Mouse (Mus musculus) bone marrow macrophage, adult 2 months (primary cell): ENCODE measurements at regions not wholly inside any gene's neighbourhood (a gene's known extent, or its start where the extent isn't known, plus 50 kb on each side); places are given as distances from the start of the nearest gene placed in this dataset.

Experiments
- H3K27ac ChIP-seq: 2 replicates; pipeline ENCODE4 v1.5.1; 2012; ENCODE audit warnings: low read depth, low read length; ENCODE audit not compliant: insufficient read depth
- H3K4me1 ChIP-seq: 2 replicates; pipeline ENCODE4 v1.6.1; 2012; ENCODE audit warnings: low read length; ENCODE audit not compliant: control insufficient read depth, insufficient read depth
- H3K4me3 ChIP-seq: 2 replicates; pipeline ENCODE4 v1.5.1; 2012; ENCODE audit warnings: mild to moderate bottlenecking, low read length, moderate library complexity; ENCODE audit not compliant: insufficient read depth
- CTCF ChIP-seq: IDR thresholded peaks from 2 replicates; pipeline ENCODE4 v1.5.1; 2012; ENCODE audit warnings: low read depth, mild to moderate bottlenecking, low read length, moderate library complexity
- POLR2A ChIP-seq: IDR thresholded peaks from 2 replicates; pipeline ENCODE4 v1.6.1; 2012; ENCODE audit warnings: mild to moderate bottlenecking, low read depth, low read length, borderline replicate concordance

DNA sequence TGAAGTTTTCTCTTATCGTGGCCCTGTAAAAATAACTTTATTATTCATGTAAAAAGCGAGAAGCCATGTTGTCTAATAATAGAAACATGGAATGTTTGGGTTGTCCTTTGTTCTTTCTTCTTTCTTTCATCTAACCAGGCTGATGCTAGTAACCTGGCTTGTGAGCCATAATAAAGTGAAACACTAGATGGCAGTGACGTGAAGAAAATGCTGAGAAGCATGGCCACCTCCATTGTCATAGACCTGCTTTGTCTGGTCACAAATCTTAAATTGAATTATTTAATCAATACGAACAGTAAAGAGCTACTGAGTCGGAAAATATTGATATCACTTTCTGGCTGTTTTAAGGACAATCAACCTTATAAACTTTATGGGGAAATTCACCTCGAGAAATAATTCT, 338.0 kb upstream of the Sphkap start:
- no peak overlapping the region for H3K4me3 ChIP-seq
- H3K4me1 ChIP-seq: peaks cover 8% of the 10 kb centered on the region; the same call in 1 of the 2 replicates
- H3K27ac ChIP-seq: no peak overlapping the region
- TF ChIP-seq CTCF (no peak), POLR2A (no peak)

GRCm38 (mm10) chr1:83736428-83737117, 328.6 kb upstream of the Sphkap start:
- TF ChIP-seq POLR2A (no peak), CTCF (no peak)
- H3K27ac ChIP-seq: no peak overlapping the region
- H3K4me3 ChIP-seq: no peak overlapping the region
- no peaks in the 10 kb centered on the region for H3K4me1 ChIP-seq

DNA sequence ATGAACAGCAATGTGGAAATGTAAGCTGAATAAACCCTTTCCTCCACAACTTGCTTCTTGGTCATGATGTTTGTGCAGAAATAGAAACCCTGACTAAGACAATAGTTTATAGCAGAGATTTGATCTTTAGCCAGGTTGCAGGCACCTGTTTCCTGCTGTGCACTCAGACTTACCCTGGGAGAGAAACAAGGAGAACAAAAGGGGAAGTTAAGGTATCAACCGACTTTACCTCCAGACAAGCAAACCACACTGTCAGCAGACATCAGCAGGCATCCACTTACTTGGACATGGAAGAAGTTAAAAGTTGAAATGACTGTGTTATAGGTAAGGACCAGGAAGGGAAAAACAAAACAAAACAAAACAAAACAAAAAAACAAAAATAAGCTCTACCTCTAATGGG, 323.7 kb upstream of the Sphkap start:
- no peak for TF ChIP-seq POLR2A
- no peak for TF ChIP-seq CTCF
- H3K4me3 ChIP-seq: no peak overlapping the region
- H3K27ac ChIP-seq: no peak overlapping the region
- H3K4me1 ChIP-seq: no peaks in the 10 kb centered on the region

- no peaks in the 10 kb centered on the region for H3K4me1 ChIP-seq
- H3K4me3 ChIP-seq: no peak overlapping the region
- TF ChIP-seq POLR2A (no peak), CTCF (no peak)
- H3K27ac ChIP-seq: no peak overlapping the region
These were observed 320.8 kb upstream of the Sphkap start for GRCm38 (mm10) chr1:83728810-83729209.

DNA sequence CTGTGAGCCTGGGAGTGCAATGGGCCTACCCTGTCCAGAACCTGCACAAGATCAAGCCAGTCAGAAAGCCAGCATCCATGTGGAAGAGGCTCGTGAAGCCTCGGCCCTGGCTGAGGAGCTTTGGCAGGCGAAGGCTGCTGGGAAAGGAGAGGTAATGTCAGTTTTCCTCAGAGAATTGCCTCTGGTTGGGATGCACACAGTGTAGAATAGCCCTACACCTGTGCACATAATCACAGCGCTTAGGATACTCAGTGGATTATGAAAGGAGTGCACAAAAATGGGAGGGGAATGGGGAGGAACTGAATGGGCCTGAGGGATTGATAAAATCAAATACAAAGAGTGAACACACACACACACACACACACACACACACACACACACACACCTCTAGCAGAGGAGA, 319.9 kb upstream of the Sphkap start:
- H3K4me1 ChIP-seq: no peaks in the 10 kb centered on the region
- no peak overlapping the region for H3K4me3 ChIP-seq
- no peak overlapping the region for H3K27ac ChIP-seq
- TF ChIP-seq POLR2A (no peak), CTCF (no peak)

GRCm38 (mm10) chr1:83727215-83727614, 319.2 kb upstream of the Sphkap start:
- Histone ChIP-seq H3K4me3 (no peak overlapping the region), H3K4me1 (no peaks in the 10 kb centered on the region)
- TF ChIP-seq POLR2A (no peak), CTCF (peak; percentile 41; the same call in 1 of the 2 replicates)

GRCm38 (mm10) chr1:83723096-83723495, 315.1 kb upstream of the Sphkap start:
- TF ChIP-seq POLR2A (no peak), CTCF (no peak)
- Histone ChIP-seq H3K27ac (no peak overlapping the region), H3K4me1 (no peaks in the 10 kb centered on the region), H3K4me3 (no peak overlapping the region)

More at GRCm38 (mm10) chr1:83727215-83727614, 319.2 kb upstream of the Sphkap start:
- no peak overlapping the region for H3K27ac ChIP-seq

DNA sequence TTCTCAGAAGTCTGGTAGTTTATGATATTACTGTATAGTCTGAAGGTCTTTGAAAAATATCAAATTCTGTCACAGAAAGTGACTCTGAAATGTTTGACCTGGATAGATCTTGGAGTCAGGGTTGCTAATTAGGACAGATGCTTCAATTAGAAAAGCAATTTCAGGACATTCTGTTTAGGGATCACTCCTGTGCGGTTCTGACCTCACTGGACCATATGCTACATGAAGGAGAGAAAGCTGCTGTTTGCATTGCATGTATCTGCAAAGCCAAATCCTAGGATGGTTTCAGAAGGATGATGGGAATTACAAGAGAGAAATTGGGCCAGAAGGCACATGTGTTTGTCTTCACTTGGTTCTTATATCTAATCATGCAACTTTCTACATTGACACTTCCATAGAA, 312.2 kb upstream of the Sphkap start:
- Histone ChIP-seq H3K27ac (no peak overlapping the region), H3K4me1 (no peaks in the 10 kb centered on the region), H3K4me3 (no peak overlapping the region)
- TF ChIP-seq CTCF (no peak), POLR2A (no peak)

DNA sequence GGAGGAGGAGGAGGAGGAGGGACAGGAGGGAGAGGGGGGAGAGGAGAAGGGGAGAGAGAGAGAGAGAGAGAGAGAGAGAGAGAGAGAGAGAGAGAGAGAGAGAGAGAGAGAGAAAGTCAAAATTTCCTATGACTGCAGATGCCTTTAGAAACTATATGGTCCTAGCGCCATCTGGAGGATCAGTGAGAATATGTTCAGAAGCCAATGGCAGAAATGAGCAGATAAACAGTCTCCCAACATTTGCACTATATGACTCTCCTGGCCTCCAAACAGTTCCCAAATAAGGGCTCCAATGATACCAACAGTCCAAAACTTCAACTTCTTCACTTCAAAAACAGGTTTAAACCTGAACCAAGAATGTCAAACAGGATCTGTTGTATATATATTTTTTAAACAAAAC, 309.1 kb upstream of the Sphkap start:
- no peak for TF ChIP-seq POLR2A
- TF ChIP-seq CTCF: no peak
- Histone ChIP-seq H3K4me3 (no peak overlapping the region), H3K4me1 (no peaks in the 10 kb centered on the region), H3K27ac (no peak overlapping the region)

- H3K4me3 ChIP-seq: no peak overlapping the region
- TF ChIP-seq CTCF (no peak), POLR2A (no peak)
- no peak overlapping the region for H3K27ac ChIP-seq
- no peaks in the 10 kb centered on the region for H3K4me1 ChIP-seq
These were observed 293.9 kb upstream of the Sphkap start for GRCm38 (mm10) chr1:83701696-83702404.
